Mouse (Mus musculus): ENCODE measurements at regions not wholly inside any gene's neighbourhood (a gene's known extent, or its start where the extent isn't known, plus 50 kb on each side); places are given as distances from the start of the nearest gene placed in this dataset.

DNA sequence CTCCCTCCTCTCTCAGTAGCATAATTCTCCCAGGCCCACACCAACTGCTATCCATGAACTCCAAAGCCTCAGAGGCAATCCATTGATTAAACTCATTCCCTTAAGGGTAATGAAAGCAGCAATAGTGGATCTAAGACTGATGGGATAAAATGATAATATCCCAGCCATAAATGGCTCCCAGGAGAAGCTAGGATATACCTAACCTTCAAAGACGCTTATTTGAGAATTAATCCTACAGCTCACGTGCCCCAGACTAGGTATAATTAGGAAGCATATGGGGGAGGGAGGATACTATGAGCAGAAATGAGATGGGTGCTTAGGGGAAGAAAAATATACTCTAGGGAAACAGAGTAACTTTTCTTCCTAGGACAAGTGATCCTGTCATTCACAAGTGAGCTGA, 52.8 kb upstream of the Rnf32 start:
- 81% methylated on average over 2 of the region's 2 CpGs for WGBS
- no peak overlapping the region for H3K4me3 ChIP-seq
- no peaks in the 10 kb centered on the region for H3K4me1 ChIP-seq
- H3K9me3 ChIP-seq (replicated peaks): no peaks in the 10 kb centered on the region
- DNase-seq (ENCODE audit: low spot score): no peak
- H3K27me3 ChIP-seq (ENCODE audit: low read depth, poor library complexity, severe bottlenecking): no peaks in the 10 kb centered on the region
- H3K27ac ChIP-seq (replicated peaks): no peak overlapping the region
- H3K36me3 ChIP-seq: no peaks in the 10 kb centered on the region

GRCm38 (mm10) chr5:29142502-29142901, 53.3 kb upstream of the Rnf32 start:
- Histone ChIP-seq H3K36me3 (no peaks in the 10 kb centered on the region), H3K27me3 (ENCODE audit: low read depth, poor library complexity, severe bottlenecking) (no peaks in the 10 kb centered on the region), H3K27ac (replicated peaks) (no peak overlapping the region), H3K4me1 (no peaks in the 10 kb centered on the region), H3K4me3 (no peak overlapping the region), H3K9me3 (replicated peaks) (no peaks in the 10 kb centered on the region)
- 92% methylated on average over 13 of the region's 13 CpGs for WGBS
- DNase-seq (ENCODE audit: low spot score): no peak

GRCm38 (mm10) chr5:29137481-29137880, 58.3 kb upstream of the Rnf32 start:
- Histone ChIP-seq H3K4me1 (peaks cover 5% of the 10 kb centered on the region), H3K9me3 (replicated peaks) (no peaks in the 10 kb centered on the region), H3K27me3 (ENCODE audit: low read depth, poor library complexity, severe bottlenecking) (no peaks in the 10 kb centered on the region), H3K27ac (replicated peaks) (no peak overlapping the region), H3K4me3 (no peak overlapping the region), H3K36me3 (no peaks in the 10 kb centered on the region)
- no peak for DNase-seq (ENCODE audit: low spot score)
- 93% methylated on average over 5 of the region's 5 CpGs for WGBS

- Histone ChIP-seq H3K27me3 (ENCODE audit: low read depth, poor library complexity, severe bottlenecking) (no peaks in the 10 kb centered on the region), H3K27ac (replicated peaks) (no peak overlapping the region), H3K4me1 (peaks cover 18% of the 10 kb centered on the region), H3K9me3 (replicated peaks) (no peaks in the 10 kb centered on the region), H3K4me3 (no peak overlapping the region), H3K36me3 (no peaks in the 10 kb centered on the region)
- DNase-seq (ENCODE audit: low spot score): peak; percentile 51
- WGBS: 12% methylated on average over 3 of the region's 3 CpGs
These were observed 63.5 kb upstream of the Rnf32 start for GRCm38 (mm10) chr5:29132261-29132660.

GRCm38 (mm10) chr5:29131762-29132161, 64.0 kb upstream of the Rnf32 start:
- no peaks in the 10 kb centered on the region for H3K27me3 ChIP-seq (ENCODE audit: low read depth, poor library complexity, severe bottlenecking)
- peaks cover 18% of the 10 kb centered on the region for H3K4me1 ChIP-seq
- peak; percentile 22 for DNase-seq (ENCODE audit: low spot score)
- H3K36me3 ChIP-seq: no peaks in the 10 kb centered on the region
- H3K4me3 ChIP-seq: no peak overlapping the region
- 28% methylated on average over 2 of the region's 2 CpGs for WGBS
- H3K27ac ChIP-seq (replicated peaks): no peak overlapping the region
- H3K9me3 ChIP-seq (replicated peaks): no peaks in the 10 kb centered on the region

DNA sequence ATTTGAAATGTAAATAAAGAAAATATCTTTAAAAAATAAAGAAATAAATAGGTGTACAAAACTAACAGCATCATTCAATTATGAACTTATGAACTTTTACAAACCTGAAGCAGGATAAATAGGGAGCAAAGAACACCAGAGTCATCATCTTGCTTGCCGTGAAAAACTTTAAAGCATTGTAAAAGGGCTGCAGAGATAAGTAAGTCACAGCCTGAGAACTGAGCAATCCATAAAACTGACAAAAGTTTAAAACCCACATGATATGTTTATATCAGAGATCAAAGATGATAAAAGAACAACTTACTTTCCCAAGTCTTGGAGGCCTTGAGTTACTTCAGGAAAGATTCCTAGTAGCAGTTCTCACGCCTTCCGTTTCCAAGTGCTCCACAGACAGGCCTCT, 66.1 kb upstream of the Rnf32 start:
- no peaks in the 10 kb centered on the region for H3K9me3 ChIP-seq (replicated peaks)
- no peak overlapping the region for H3K27ac ChIP-seq (replicated peaks)
- 95% methylated on average over 3 of the region's 3 CpGs for WGBS
- H3K4me3 ChIP-seq: no peak overlapping the region
- no peaks in the 10 kb centered on the region for H3K27me3 ChIP-seq (ENCODE audit: low read depth, poor library complexity, severe bottlenecking)
- H3K4me1 ChIP-seq: peaks cover 18% of the 10 kb centered on the region
- no peaks in the 10 kb centered on the region for H3K36me3 ChIP-seq
- DNase-seq (ENCODE audit: low spot score): no peak

DNA sequence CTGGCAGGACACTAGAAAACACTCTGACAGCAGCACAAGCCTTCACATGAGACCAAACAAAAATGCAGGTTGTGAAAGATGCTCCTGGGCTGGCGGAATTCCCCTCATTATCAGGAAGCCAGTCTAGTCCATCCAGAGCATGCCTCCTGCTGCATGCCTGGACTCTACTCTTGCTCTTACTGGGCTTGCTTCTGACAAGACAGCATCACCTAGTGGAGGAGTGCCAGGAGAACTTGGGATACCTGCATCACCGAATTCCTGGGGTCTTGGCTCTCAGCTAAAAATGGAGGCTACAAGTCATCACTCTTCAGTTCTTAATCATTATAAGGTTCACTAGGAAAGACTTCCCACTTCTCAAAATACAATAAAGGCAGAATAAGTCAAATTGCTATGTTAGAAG, 78.8 kb upstream of the Rnf32 start:
- 68% methylated on average over 2 of the region's 2 CpGs for WGBS
- no peaks in the 10 kb centered on the region for H3K9me3 ChIP-seq (replicated peaks)
- H3K4me3 ChIP-seq: no peak overlapping the region
- no peaks in the 10 kb centered on the region for H3K27me3 ChIP-seq (ENCODE audit: low read depth, poor library complexity, severe bottlenecking)
- no peak overlapping the region for H3K27ac ChIP-seq (replicated peaks)
- H3K36me3 ChIP-seq: no peaks in the 10 kb centered on the region
- DNase-seq (ENCODE audit: low spot score): no peak
- no peaks in the 10 kb centered on the region for H3K4me1 ChIP-seq

- Histone ChIP-seq H3K36me3 (no peaks in the 10 kb centered on the region), H3K4me3 (no peak overlapping the region), H3K27ac (replicated peaks) (no peak overlapping the region), H3K27me3 (ENCODE audit: low read depth, poor library complexity, severe bottlenecking) (no peaks in the 10 kb centered on the region), H3K9me3 (replicated peaks) (no peaks in the 10 kb centered on the region), H3K4me1 (no peaks in the 10 kb centered on the region)
- no peak for DNase-seq (ENCODE audit: low spot score)
These were observed 83.3 kb upstream of the Rnf32 start for GRCm38 (mm10) chr5:29112531-29112930.

- H3K27me3 ChIP-seq (ENCODE audit: low read depth, poor library complexity, severe bottlenecking): no peaks in the 10 kb centered on the region
- H3K27ac ChIP-seq (replicated peaks): no peak overlapping the region
These were observed 88.5 kb upstream of the Rnf32 start for GRCm38 (mm10) chr5:29107276-29107675.

GRCm38 (mm10) chr5:29083288-29083687, 112.5 kb upstream of the Rnf32 start:
- Histone ChIP-seq H3K9me3 (replicated peaks) (no peaks in the 10 kb centered on the region), H3K27ac (replicated peaks) (no peak overlapping the region), H3K27me3 (ENCODE audit: low read depth, poor library complexity, severe bottlenecking) (0 out of 2 replicates have a peak, but pooled peaks cover 2% of the 10 kb centered on the region), H3K4me3 (no peak overlapping the region), H3K36me3 (no peaks in the 10 kb centered on the region), H3K4me1 (no peaks in the 10 kb centered on the region)
- no peak for DNase-seq (ENCODE audit: low spot score)
- WGBS: 84% methylated on average over 1 of the region's 1 CpGs

More at GRCm38 (mm10) chr5:29107276-29107675, 88.5 kb upstream of the Rnf32 start:
- Histone ChIP-seq H3K9me3 (replicated peaks) (no peaks in the 10 kb centered on the region), H3K36me3 (no peaks in the 10 kb centered on the region), H3K4me1 (no peaks in the 10 kb centered on the region), H3K4me3 (no peak overlapping the region)
- DNase-seq (ENCODE audit: low spot score): no peak

DNA sequence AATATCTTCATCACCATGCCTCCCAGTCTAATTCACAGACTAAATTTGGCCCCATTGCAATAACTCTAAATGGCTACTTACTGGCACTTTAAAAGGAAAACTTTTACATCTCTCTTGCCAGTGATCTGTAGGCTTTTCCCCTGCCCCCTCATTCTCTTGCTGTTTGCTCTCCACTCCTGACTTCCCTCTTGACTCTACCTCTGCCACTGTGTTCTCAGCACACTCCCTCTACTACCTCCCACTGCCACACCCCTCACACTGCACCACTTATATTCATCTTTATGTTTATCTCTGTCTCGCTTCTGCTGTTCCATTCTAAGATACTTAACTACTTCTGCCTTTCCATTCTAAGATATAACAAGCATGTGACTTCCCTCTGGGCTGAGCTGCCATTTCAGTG, 141.4 kb upstream of the Rnf32 start:
- Histone ChIP-seq H3K4me1 (no peaks in the 10 kb centered on the region), H3K9me3 (replicated peaks) (no peaks in the 10 kb centered on the region), H3K4me3 (no peak overlapping the region), H3K27me3 (ENCODE audit: low read depth, poor library complexity, severe bottlenecking) (no peaks in the 10 kb centered on the region), H3K27ac (replicated peaks) (no peak overlapping the region), H3K36me3 (no peaks in the 10 kb centered on the region)
- no peak for DNase-seq (ENCODE audit: low spot score)
- WGBS: 86% methylated on average over 1 of the region's 1 CpGs

- no peaks in the 10 kb centered on the region for H3K27me3 ChIP-seq (ENCODE audit: low read depth, poor library complexity, severe bottlenecking)
- H3K27ac ChIP-seq (replicated peaks): no peak overlapping the region
- H3K36me3 ChIP-seq: no peaks in the 10 kb centered on the region
- peaks cover 4% of the 10 kb centered on the region; the same call in 1 of the 2 replicates for H3K4me1 ChIP-seq
- H3K9me3 ChIP-seq (replicated peaks): no peaks in the 10 kb centered on the region
- WGBS: 81% methylated on average over 20 of the region's 20 CpGs
- no peak overlapping the region for H3K4me3 ChIP-seq
- peak; percentile 26 for DNase-seq (ENCODE audit: low spot score)
These were observed 159.2 kb upstream of the Rnf32 start for GRCm38 (mm10) chr5:29036636-29037035.

- H3K9me3 ChIP-seq (replicated peaks): no peaks in the 10 kb centered on the region
- DNase-seq (ENCODE audit: low spot score): no peak
- WGBS: 80% methylated on average over 4 of the region's 4 CpGs
- no peak overlapping the region for H3K4me3 ChIP-seq
- H3K4me1 ChIP-seq: peaks cover 4% of the 10 kb centered on the region; the same call in 1 of the 2 replicates
- H3K27ac ChIP-seq (replicated peaks): no peak overlapping the region
- H3K36me3 ChIP-seq: no peaks in the 10 kb centered on the region
- H3K27me3 ChIP-seq (ENCODE audit: low read depth, poor library complexity, severe bottlenecking): no peaks in the 10 kb centered on the region
These were observed 162.3 kb upstream of the Rnf32 start for GRCm38 (mm10) chr5:29033462-29033997.

GRCm38 (mm10) chr5:29030525-29030924, 165.3 kb upstream of the Rnf32 start:
- no peaks in the 10 kb centered on the region for H3K36me3 ChIP-seq
- 74% methylated on average over 5 of the region's 5 CpGs for WGBS
- no peak overlapping the region for H3K27ac ChIP-seq (replicated peaks)
- H3K4me3 ChIP-seq: no peak overlapping the region
- H3K4me1 ChIP-seq: peaks cover 4% of the 10 kb centered on the region; the same call in 1 of the 2 replicates
- H3K9me3 ChIP-seq (replicated peaks): no peaks in the 10 kb centered on the region
- no peaks in the 10 kb centered on the region for H3K27me3 ChIP-seq (ENCODE audit: low read depth, poor library complexity, severe bottlenecking)
- no peak for DNase-seq (ENCODE audit: low spot score)

Data from midbrain, embryonic 10.5 days (tissue).